Mouse (Mus musculus): ENCODE data around the gene Sun2.

GRCm38 (mm10) chr15:79768302-79768701 lies 26.0 kb upstream of the Sun2 start:
- TF ChIP-seq CTCF (conservative IDR thresholded peaks at IDR 0.05; ENCODE audit: insufficient read depth, insufficient read length, low read depth, low read length) (no peak), POLR2A (IDR thresholded peaks at IDR 0.05; ENCODE audit: low read depth, low read length) (no peak)
